Mouse (Mus musculus): ENCODE results near the gene Nrp1. TPM values are rescaled to one million over a fixed set of nuclear protein-coding genes. Genes with fewer than 3 reads are reported as not detected.

The Nrp1 gene
- polyA plus RNA-seq, 1 experiment from 2014 or later, result 101 TPM

GRCm38 (mm10) chr8:128447320-128447719 lies 88.9 kb downstream of the Nrp1 start:
- Histone ChIP-seq H3K4me1 (ENCODE audit: control insufficient read depth, insufficient read depth, low read length) (peaks cover 15% of the 10 kb centered on the region), H3K27ac (ENCODE audit: low read depth, low read length) (no peak overlapping the region), H3K4me2 (ENCODE audit: low read depth, low read length) (no peak overlapping the region), H3K4me3 (ENCODE audit: low read depth, low read length) (no peak overlapping the region), H3K9me3 (ENCODE audit: control insufficient read depth, low read length) (no peaks in the 10 kb centered on the region), H3K36me3 (ENCODE audit: control insufficient read depth, insufficient read depth, low read length) (no peaks in the 10 kb centered on the region; the same call in 1 of the 2 replicates), H3K27me3 (ENCODE audit: control insufficient read depth, insufficient read depth, low read length) (no peaks in the 10 kb centered on the region), H3K9ac (replicated peaks; ENCODE audit: low read depth, low read length) (no peak overlapping the region)
- ATAC-seq (ENCODE audit: low read depth), result no peak
- WGBS, result 94% methylated on average over 3 of the region's 3 CpGs

GRCm38 (mm10) chr8:128450390-128451032 lies 92.1 kb downstream of the Nrp1 start:
- Histone ChIP-seq H3K9ac (replicated peaks; ENCODE audit: low read depth, low read length) (peak overlapping the region; percentile 21; the same call in 1 of the 2 replicates), H3K9me3 (ENCODE audit: control insufficient read depth, low read length) (no peaks in the 10 kb centered on the region), H3K4me2 (ENCODE audit: low read depth, low read length) (0 out of 2 replicates have a peak overlapping the region, but pooled peaks have one; percentile 0), H3K4me3 (ENCODE audit: low read depth, low read length) (no peak overlapping the region), H3K27ac (ENCODE audit: low read depth, low read length) (peak overlapping the region; percentile 71), H3K4me1 (ENCODE audit: control insufficient read depth, insufficient read depth, low read length) (peaks cover 12% of the 10 kb centered on the region), H3K36me3 (ENCODE audit: control insufficient read depth, insufficient read depth, low read length) (no peaks in the 10 kb centered on the region; the same call in 1 of the 2 replicates), H3K27me3 (ENCODE audit: control insufficient read depth, insufficient read depth, low read length) (no peaks in the 10 kb centered on the region)
- peak; percentile 82 for ATAC-seq (ENCODE audit: low read depth)
- 12% methylated on average over 9 of the region's 9 CpGs for WGBS

GRCm38 (mm10) chr8:128451121-128451520 lies 92.7 kb downstream of the Nrp1 start:
- no peak overlapping the region for H3K4me2 ChIP-seq (ENCODE audit: low read depth, low read length)
- H3K4me3 ChIP-seq (ENCODE audit: low read depth, low read length), result no peak overlapping the region
- H3K9ac ChIP-seq (replicated peaks; ENCODE audit: low read depth, low read length), result no peak overlapping the region
- no peaks in the 10 kb centered on the region for H3K27me3 ChIP-seq (ENCODE audit: control insufficient read depth, insufficient read depth, low read length)
- H3K36me3 ChIP-seq (ENCODE audit: control insufficient read depth, insufficient read depth, low read length), result no peaks in the 10 kb centered on the region; the same call in 1 of the 2 replicates
- no peaks in the 10 kb centered on the region for H3K9me3 ChIP-seq (ENCODE audit: control insufficient read depth, low read length)
- peaks cover 12% of the 10 kb centered on the region for H3K4me1 ChIP-seq (ENCODE audit: control insufficient read depth, insufficient read depth, low read length)
- peak; percentile 59; the same call in 1 of the 2 replicates for ATAC-seq (ENCODE audit: low read depth)
- 17% methylated on average over 1 of the region's 1 CpGs for whole genome bisulfite sequencing
- H3K27ac ChIP-seq (ENCODE audit: low read depth, low read length), result peak overlapping the region; percentile 71

- no peak for ATAC-seq (ENCODE audit: low read depth)
- H3K27me3 ChIP-seq (ENCODE audit: control insufficient read depth, insufficient read depth, low read length), result no peaks in the 10 kb centered on the region
- H3K4me3 ChIP-seq (ENCODE audit: low read depth, low read length), result no peak overlapping the region
- H3K27ac ChIP-seq (ENCODE audit: low read depth, low read length), result no peak overlapping the region
- 56% methylated on average over 2 of the region's 2 CpGs for WGBS
- H3K36me3 ChIP-seq (ENCODE audit: control insufficient read depth, insufficient read depth, low read length), result peaks cover 4% of the 10 kb centered on the region; the same call in 1 of the 2 replicates
- no peaks in the 10 kb centered on the region for H3K9me3 ChIP-seq (ENCODE audit: control insufficient read depth, low read length)
- H3K4me1 ChIP-seq (ENCODE audit: control insufficient read depth, insufficient read depth, low read length), result peaks cover 18% of the 10 kb centered on the region
- H3K4me2 ChIP-seq (ENCODE audit: low read depth, low read length), result no peak overlapping the region
- H3K9ac ChIP-seq (replicated peaks; ENCODE audit: low read depth, low read length), result no peak overlapping the region
Observed at GRCm38 (mm10) chr8:128453471-128453870, 95.1 kb downstream of the Nrp1 start.

GRCm38 (mm10) chr8:128454026-128454425 lies 95.6 kb downstream of the Nrp1 start:
- no peak overlapping the region for H3K9ac ChIP-seq (replicated peaks; ENCODE audit: low read depth, low read length)
- H3K27me3 ChIP-seq (ENCODE audit: control insufficient read depth, insufficient read depth, low read length), result no peaks in the 10 kb centered on the region
- H3K27ac ChIP-seq (ENCODE audit: low read depth, low read length), result no peak overlapping the region
- H3K4me3 ChIP-seq (ENCODE audit: low read depth, low read length), result no peak overlapping the region
- no peak for ATAC-seq (ENCODE audit: low read depth)
- peaks cover 18% of the 10 kb centered on the region for H3K4me1 ChIP-seq (ENCODE audit: control insufficient read depth, insufficient read depth, low read length)
- H3K36me3 ChIP-seq (ENCODE audit: control insufficient read depth, insufficient read depth, low read length), result peaks cover 4% of the 10 kb centered on the region; the same call in 1 of the 2 replicates
- no peak overlapping the region for H3K4me2 ChIP-seq (ENCODE audit: low read depth, low read length)
- 88% methylated on average over 3 of the region's 3 CpGs for WGBS
- no peaks in the 10 kb centered on the region for H3K9me3 ChIP-seq (ENCODE audit: control insufficient read depth, low read length)

- Histone ChIP-seq H3K4me3 (ENCODE audit: low read depth, low read length) (no peak overlapping the region), H3K27ac (ENCODE audit: low read depth, low read length) (no peak overlapping the region), H3K4me2 (ENCODE audit: low read depth, low read length) (no peak overlapping the region), H3K4me1 (ENCODE audit: control insufficient read depth, insufficient read depth, low read length) (peaks cover 5% of the 10 kb centered on the region; the same call in 1 of the 2 replicates), H3K36me3 (ENCODE audit: control insufficient read depth, insufficient read depth, low read length) (peaks cover 10% of the 10 kb centered on the region), H3K27me3 (ENCODE audit: control insufficient read depth, insufficient read depth, low read length) (no peaks in the 10 kb centered on the region), H3K9me3 (ENCODE audit: control insufficient read depth, low read length) (no peaks in the 10 kb centered on the region), H3K9ac (replicated peaks; ENCODE audit: low read depth, low read length) (no peak overlapping the region)
- no peak for ATAC-seq (ENCODE audit: low read depth)
- 86% methylated on average over 2 of the region's 2 CpGs for WGBS
Observed at GRCm38 (mm10) chr8:128457277-128457676, 98.9 kb downstream of the Nrp1 start.

- no peaks in the 10 kb centered on the region for H3K27me3 ChIP-seq (ENCODE audit: control insufficient read depth, insufficient read depth, low read length)
- H3K4me3 ChIP-seq (ENCODE audit: low read depth, low read length), result no peak overlapping the region
- peaks cover 10% of the 10 kb centered on the region for H3K36me3 ChIP-seq (ENCODE audit: control insufficient read depth, insufficient read depth, low read length)
- no peaks in the 10 kb centered on the region for H3K9me3 ChIP-seq (ENCODE audit: control insufficient read depth, low read length)
- H3K9ac ChIP-seq (replicated peaks; ENCODE audit: low read depth, low read length), result no peak overlapping the region
- ATAC-seq (ENCODE audit: low read depth), result no peak
- no peak overlapping the region for H3K4me2 ChIP-seq (ENCODE audit: low read depth, low read length)
- no peak overlapping the region for H3K27ac ChIP-seq (ENCODE audit: low read depth, low read length)
- 62% methylated on average over 1 of the region's 1 CpGs for WGBS
- H3K4me1 ChIP-seq (ENCODE audit: control insufficient read depth, insufficient read depth, low read length), result peaks cover 5% of the 10 kb centered on the region; the same call in 1 of the 2 replicates
Observed at GRCm38 (mm10) chr8:128459704-128460103, 101.3 kb downstream of the Nrp1 start.

- no peak overlapping the region for H3K9ac ChIP-seq (replicated peaks; ENCODE audit: low read depth, low read length)
- peaks cover 10% of the 10 kb centered on the region for H3K36me3 ChIP-seq (ENCODE audit: control insufficient read depth, insufficient read depth, low read length)
- H3K4me3 ChIP-seq (ENCODE audit: low read depth, low read length), result no peak overlapping the region
- ATAC-seq (ENCODE audit: low read depth), result no peak
- no peaks in the 10 kb centered on the region for H3K27me3 ChIP-seq (ENCODE audit: control insufficient read depth, insufficient read depth, low read length)
- H3K9me3 ChIP-seq (ENCODE audit: control insufficient read depth, low read length), result no peaks in the 10 kb centered on the region
- H3K4me1 ChIP-seq (ENCODE audit: control insufficient read depth, insufficient read depth, low read length), result peaks cover 5% of the 10 kb centered on the region; the same call in 1 of the 2 replicates
- H3K27ac ChIP-seq (ENCODE audit: low read depth, low read length), result no peak overlapping the region
- no peak overlapping the region for H3K4me2 ChIP-seq (ENCODE audit: low read depth, low read length)
Observed at GRCm38 (mm10) chr8:128461716-128462115, 103.3 kb downstream of the Nrp1 start.

GRCm38 (mm10) chr8:128463162-128463561 lies 104.8 kb downstream of the Nrp1 start:
- H3K9me3 ChIP-seq (ENCODE audit: control insufficient read depth, low read length), result no peaks in the 10 kb centered on the region
- H3K27ac ChIP-seq (ENCODE audit: low read depth, low read length), result no peak overlapping the region
- no peak overlapping the region for H3K4me2 ChIP-seq (ENCODE audit: low read depth, low read length)
- no peak for ATAC-seq (ENCODE audit: low read depth)
- H3K36me3 ChIP-seq (ENCODE audit: control insufficient read depth, insufficient read depth, low read length), result peaks cover 7% of the 10 kb centered on the region
- H3K4me3 ChIP-seq (ENCODE audit: low read depth, low read length), result no peak overlapping the region
- no peaks in the 10 kb centered on the region for H3K27me3 ChIP-seq (ENCODE audit: control insufficient read depth, insufficient read depth, low read length)
- peaks cover 3% of the 10 kb centered on the region; the same call in 1 of the 2 replicates for H3K4me1 ChIP-seq (ENCODE audit: control insufficient read depth, insufficient read depth, low read length)
- no peak overlapping the region for H3K9ac ChIP-seq (replicated peaks; ENCODE audit: low read depth, low read length)

All from neural tube, embryonic 14.5 days (tissue).